Mouse (Mus musculus) hindbrain, embryonic 14.5 days (tissue): ENCODE results near the gene Gm28897. TPM values are rescaled to one million over a fixed set of nuclear protein-coding genes. Genes with fewer than 3 reads are reported as not detected.
"Not testable (repeated sequence)": the region's sequence is repeated elsewhere in the genome, so short reads cannot be mapped to it uniquely, and the experiment has no call there.

Source experiments
- ATAC-seq: fragments of 200-750 bp; cut with Nextera tagmentation; 2 replicates; pipeline ENCODE4 v1.8.0; 2017; ENCODE audit warnings: moderate number of reproducible peaks, mild to moderate bottlenecking, moderate TSS enrichment, moderate library complexity; ENCODE audit not compliant: low FRiP score
- DNase-seq: peaks from one replicate; pipeline ENCODE4 v3.0.0-alpha.2; 2015; ENCODE audit warnings: low spot score
- H3K27ac ChIP-seq: fragments of 300-500 bp; sonication (generic); 2 replicates; pipeline ENCODE4 v1.5.1; 2014; ENCODE audit warnings: mild to moderate bottlenecking, moderate library complexity
- H3K27me3 ChIP-seq: fragments of 300-500 bp; sonication (generic); 2 replicates; pipeline ENCODE4 v1.6.1; 2014; ENCODE audit warnings: mild to moderate bottlenecking, low read length, mixed read lengths; ENCODE audit not compliant: control insufficient read depth, insufficient read depth
- H3K36me3 ChIP-seq: fragments of 300-500 bp; sonication (generic); replicated peaks from 2 replicates; pipeline ENCODE4 v1.6.1; 2014; ENCODE audit not compliant: control insufficient read depth, insufficient read depth
- H3K4me1 ChIP-seq: fragments of 300-500 bp; sonication (generic); replicated peaks from 2 replicates; pipeline ENCODE4 v1.6.1; 2014; ENCODE audit warnings: antibody characterized with exemption, low read length, mixed read lengths; ENCODE audit not compliant: control insufficient read depth, insufficient read depth
- H3K4me2 ChIP-seq: fragments of 300-500 bp; sonication (generic); replicated peaks from 2 replicates; pipeline ENCODE4 v1.6.1; 2014; ENCODE audit warnings: mild to moderate bottlenecking, moderate library complexity
- H3K4me3 ChIP-seq: fragments of 300-500 bp; sonication (generic); replicated peaks from 2 replicates; pipeline ENCODE4 v1.5.1; 2014; ENCODE audit warnings: mild to moderate bottlenecking, low read length
- H3K9ac ChIP-seq: fragments of 300-500 bp; sonication (generic); 2 replicates; pipeline ENCODE4 v1.6.1; 2014
- H3K9me3 ChIP-seq: fragments of 300-500 bp; sonication (generic); 2 replicates; pipeline ENCODE4 v1.6.1; 2016; ENCODE audit warnings: low read length; ENCODE audit not compliant: control insufficient read depth
- WGBS: fragments of 180-500 bp; shearing (Covaris S2); extraction: QIAGEN DNeasy Blood & Tissue Kit; methylation state at CpG from one replicate; pipeline ENCODE4 v1.1.7; 2014; 5-methylcytosine and 5-hydroxymethylcytosine counted together
- polyA plus RNA-seq: library from polyadenylated mRNA; unstranded; fragments of >200 nt; fragmentation: Nextera tagmentation; extraction: Ambion mirVana; gene quantifications from 2 replicates; pipeline ENCODE4 v1.2.1, GENCODE M21; 2014

Gene Gm28897
- not detected in 2 replicates for polyA plus RNA-seq

DNA sequence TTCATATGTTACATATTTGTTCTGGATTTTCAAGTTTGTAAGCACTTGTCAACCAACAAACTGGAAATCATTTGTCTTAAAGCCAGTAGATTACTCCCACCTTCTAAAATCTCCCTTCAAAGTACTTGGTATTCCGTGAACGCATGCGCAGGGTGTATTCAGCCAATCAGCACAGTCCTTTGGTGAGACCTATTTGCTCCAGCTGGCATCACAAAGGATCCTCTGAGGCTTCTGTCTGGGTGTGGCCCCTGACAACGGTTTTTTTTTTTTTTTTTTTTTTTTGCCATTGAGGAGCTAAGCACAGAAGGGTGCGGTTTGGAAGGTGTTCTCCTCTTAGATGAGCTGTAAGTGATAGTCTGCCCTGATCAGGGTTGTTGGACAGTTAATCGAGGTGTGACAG, at the start of gene Gm28897:
Gene Gm28897 (plus strand): TSS at position 301 of the 400 bp plus-strand sequence.
- not testable (repeated sequence) for H3K27ac ChIP-seq, H3K4me3 ChIP-seq, H3K27me3 ChIP-seq, ATAC-seq, H3K4me1 ChIP-seq, DNase-seq, H3K4me2 ChIP-seq, H3K36me3 ChIP-seq, H3K9me3 ChIP-seq, H3K9ac ChIP-seq
- WGBS: no CpG with 5 or more reads among the region's 6 CpGs
